Mouse (Mus musculus) G1E (cell line): ENCODE data around the gene Pxn.

Source experiments
- CTCF ChIP-seq: IDR thresholded peaks from 2 replicates; pipeline ENCODE4 v1.5.1; 2012; ENCODE audit warnings: low read depth, low read length, inconsistent platforms, mixed read lengths
- GATA1 ChIP-seq: IDR thresholded peaks from 2 replicates; pipeline ENCODE4 v1.6.1; 2012; ENCODE audit warnings: borderline replicate concordance, low read length, inconsistent platforms, mixed read lengths
- POLR2AphosphoS5 ChIP-seq: IDR thresholded peaks from 2 replicates; pipeline ENCODE4 v1.6.1; 2012; ENCODE audit warnings: low read depth, low read length, inconsistent platforms; ENCODE audit not compliant: insufficient replicate concordance
- TAL1 ChIP-seq: conservative IDR thresholded peaks from 2 replicates; pipeline ENCODE4 v1.6.1; 2012; ENCODE audit warnings: low read depth, low read length, inconsistent platforms, mixed read lengths

GRCm38 (mm10) chr5:115488841-115489698 lies 17.4 kb upstream of the Pxn start:
- TF ChIP-seq GATA1 (no peak), CTCF (no peak), TAL1 (no peak), POLR2AphosphoS5 (no peak)
